15 mouse cellular contexts compared by ENCODE assay signal in the genomic region with DNA sequence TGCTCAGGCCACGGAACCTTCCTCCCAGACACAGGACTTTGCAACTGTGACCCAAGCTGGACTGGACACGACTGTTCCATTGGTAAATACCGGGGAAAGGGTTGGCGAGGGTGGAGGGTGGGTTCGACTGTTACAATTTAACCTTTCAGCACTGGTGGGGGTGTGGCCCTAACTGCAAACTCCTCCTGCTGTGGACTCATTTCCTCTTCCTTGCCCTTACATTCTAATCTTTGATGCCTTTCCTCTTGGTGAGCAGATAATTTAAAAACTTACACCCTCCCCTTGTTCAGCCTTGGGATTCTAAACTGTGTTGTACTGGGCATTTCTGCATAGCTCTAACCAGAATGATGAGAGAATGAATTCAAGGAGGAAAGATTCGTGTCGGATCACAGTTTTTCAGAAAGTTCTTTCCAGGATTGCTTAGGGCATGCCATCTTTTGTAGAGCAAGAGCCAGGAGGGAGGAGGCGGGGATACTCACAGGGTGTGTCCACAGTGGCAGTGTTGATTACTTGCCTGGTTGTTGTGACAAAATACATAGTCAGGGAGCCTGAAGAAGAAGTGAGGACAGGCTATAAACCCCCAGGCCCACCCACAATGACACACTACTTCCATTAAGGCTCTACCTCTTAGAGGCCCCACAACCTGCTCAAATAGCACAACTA.
DNase-seq lines count a peak whose midpoint lies in the region; ATAC-seq and TF ChIP-seq lines count a peak whose summit lies in the region.
"Had no signal": no experiment of that assay in that cellular context is flagged by ENCODE, and none has a peak within 500 bp of the region (broad histone marks: within the 10 kb centered on the region; RNA-seq: fewer than 3 reads in every experiment).

No protein-coding gene starts in this region.

- H3K9ac ChIP-seq in stomach, embryonic 15.5 days: no peak overlapping the region
- no peak overlapping the region for H3K9ac ChIP-seq in stomach, postnatal 0 days (ENCODE audit: low read length)
- peak overlapping the region; percentile 68 for H3K9ac ChIP-seq in liver, embryonic 13.5 days
- H3K9ac ChIP-seq: heart, embryonic 15.5 days; neural tube, embryonic 12.5 days had no signal

- peaks cover 14% of the 10 kb centered on the region for H3K4me1 ChIP-seq in stomach, embryonic 15.5 days
- no peaks in the 10 kb centered on the region for H3K4me1 ChIP-seq in stomach, postnatal 0 days (replicated peaks; ENCODE audit: control insufficient read depth, insufficient read depth)
- peaks cover 69% of the 10 kb centered on the region for H3K4me1 ChIP-seq in liver, embryonic 13.5 days (replicated peaks)

- H3K27ac ChIP-seq in stomach, embryonic 15.5 days: no peak overlapping the region
- no peak overlapping the region for H3K27ac ChIP-seq in stomach, postnatal 0 days (replicated peaks)
- H3K27ac ChIP-seq in liver, embryonic 13.5 days: peak overlapping the region; percentile 97
- H3K27ac ChIP-seq: heart, embryonic 15.5 days; hindbrain, postnatal 0 days; neural tube, embryonic 12.5 days had no signal

- no peak for TF ChIP-seq CTCF in stomach, postnatal 0 days (IDR thresholded peaks at IDR 0.05; ENCODE audit: low read depth)

- ATAC-seq in stomach, embryonic 15.5 days (ENCODE audit: insufficient read depth, low FRiP score, low read depth): peak; percentile 57; the same call in 1 of the 2 replicates
- no peak for ATAC-seq in stomach, postnatal 0 days (ENCODE audit: low FRiP score, low TSS enrichment)
- 0 out of 2 replicates have a peak, but pooled peaks have one; percentile 34 for ATAC-seq in common myeloid progenitor, adult 5-6 weeks (replicated peaks; ENCODE audit: low read depth, poor library complexity, severe bottlenecking)
- ATAC-seq in liver, embryonic 13.5 days (ENCODE audit: low read depth): peak; percentile 81
- ATAC-seq: forebrain, embryonic 16.5 days; hindbrain, postnatal 0 days had no signal

- intact Hi-C loops in left cerebral cortex, postnatal 25 days (cut with DNase I): loop anchor here (2.0 kb wide), 1 partner anchor 137 kb away; no protein-coding TSS in a partner anchor

- H3K36me3 ChIP-seq in stomach, embryonic 15.5 days: no peaks in the 10 kb centered on the region
- H3K36me3 ChIP-seq in stomach, postnatal 0 days (ENCODE audit: control insufficient read depth, insufficient read depth, low read length): no peaks in the 10 kb centered on the region
- H3K36me3 ChIP-seq in liver, embryonic 13.5 days: no peaks in the 10 kb centered on the region
- H3K36me3 ChIP-seq: heart, embryonic 15.5 days had no signal

- 83% methylated on average over 8 of the region's 8 CpGs for WGBS in stomach, embryonic 15.5 days
- WGBS in stomach, postnatal 0 days: 73% methylated on average over 8 of the region's 8 CpGs
- 54% methylated on average over 8 of the region's 8 CpGs for WGBS in liver, embryonic 13.5 days (ENCODE audit: insufficient replicate concordance)

- DNase-seq in stomach, postnatal 0 days (ENCODE audit: low spot score): no peak
- DNase-seq in liver, embryonic 13.5 days: peak; percentile 66
- DNase-seq in gastrocnemius, postnatal 10 days: no peak
- DNase-seq in left cerebral cortex, postnatal 25 days (ENCODE audit: low spot score in 2 of 2): no peak
- no peak for DNase-seq in cerebellum, adult 11-12 months
- DNase-seq: adrenal gland, adult 8-10 months; cerebellum, adult 9-10 months; layer of hippocampus, postnatal 36 days; thymus, postnatal 36 days had no signal

- no peak overlapping the region for H3K4me3 ChIP-seq in stomach, embryonic 15.5 days (replicated peaks)
- H3K4me3 ChIP-seq in stomach, postnatal 0 days (ENCODE audit: low read depth, low read length): no peak overlapping the region
- 0 out of 2 replicates have a peak overlapping the region, but pooled peaks have one; percentile 10 for H3K4me3 ChIP-seq in liver, embryonic 13.5 days (replicated peaks)
- H3K4me3 ChIP-seq: heart, embryonic 15.5 days; neural tube, embryonic 12.5 days had no signal

- no peak for TF ChIP-seq EP300 in stomach, postnatal 0 days (optimal IDR thresholded peaks at IDR 0.05)

- no peaks in the 10 kb centered on the region for H3K9me3 ChIP-seq in stomach, embryonic 15.5 days
- no peaks in the 10 kb centered on the region for H3K9me3 ChIP-seq in stomach, postnatal 0 days (ENCODE audit: control insufficient read depth, low read length)
- no peaks in the 10 kb centered on the region for H3K9me3 ChIP-seq in liver, embryonic 13.5 days (replicated peaks)
- H3K9me3 ChIP-seq: neural tube, embryonic 12.5 days had no signal

- H3K4me2 ChIP-seq in stomach, embryonic 15.5 days: no peak overlapping the region
- no peak overlapping the region for H3K4me2 ChIP-seq in stomach, postnatal 0 days (replicated peaks; ENCODE audit: low read depth)
- peak overlapping the region; percentile 59 for H3K4me2 ChIP-seq in liver, embryonic 13.5 days
- H3K4me2 ChIP-seq: heart, embryonic 15.5 days; neural tube, embryonic 12.5 days had no signal

- no peaks in the 10 kb centered on the region for H3K27me3 ChIP-seq in stomach, embryonic 15.5 days (replicated peaks)
- no peaks in the 10 kb centered on the region for H3K27me3 ChIP-seq in stomach, postnatal 0 days (ENCODE audit: control insufficient read depth, insufficient read depth, low read length)
- no peaks in the 10 kb centered on the region for H3K27me3 ChIP-seq in liver, embryonic 13.5 days
- H3K27me3 ChIP-seq: heart, embryonic 15.5 days; neural tube, embryonic 12.5 days had no signal
